Mouse (Mus musculus) Patski (cell line): ENCODE results near the gene Dhx30. TPM values are rescaled to one million over a fixed set of nuclear protein-coding genes. Genes with fewer than 3 reads are reported as not detected.
A peak's percentile ranks its signal among the peaks of the same experiment; 100 is the strongest.
"Not testable (repeated sequence)": the region's sequence is repeated elsewhere in the genome, so short reads cannot be mapped to it uniquely, and the experiment has no call there.

Experiments used
- ATAC-seq: fragments of 100-300 bp; one replicate; pipeline ENCODE4 v1.8.0; 2021
- CTCF ChIA-PET: fragments of 350-600 bp; sonication (Branson Sonifier 250); formaldehyde crosslinking; loops from one replicate; lab custom pipeline; 2022; ENCODE audit warnings: inconsistent platforms; lab: Charles Lee
- POLR2A ChIA-PET: fragments of 350-600 bp; sonication (Branson Sonifier 250); formaldehyde crosslinking; loops from one replicate; lab custom pipeline; 2022; ENCODE audit warnings: antibody characterized with exemption, inconsistent platforms; lab: Charles Lee
- DNase-seq: peaks from one replicate; pipeline ENCODE4 v3.0.0-alpha.2; 2011; ENCODE audit warnings: low read depth, low spot score
- H3K27me3 ChIP-seq: fragments of 371-371 bp; one replicate; pipeline ENCODE4 v1.5.1; 2021
- CTCF ChIP-seq: fragments of 100-300 bp; IDR thresholded peaks from one replicate; pipeline ENCODE4 v1.5.1; 2021
- in situ Hi-C: fragments of 300-500 bp; cut with MboI; formaldehyde crosslinking; loops from 3 replicates; pipeline ENCODE4 v1.11.1; 2018; ENCODE audit warnings: low pct_unique_long_range_greater_than_20kb, mixed read lengths
- polyA plus RNA-seq: library from polyadenylated mRNA; unstranded; gene quantifications from one replicate; pipeline ENCODE4 v1.2.3, GENCODE M21; 2021

Dhx30 gene
- polyA plus RNA-seq, 1 experiment from 2014 or later: 120 TPM

GRCm38 (mm10) chr9:110097791-110098190 is 19.8 kb downstream of the Dhx30 start:
- in situ Hi-C loops: no loop called here
- TF ChIP-seq CTCF: no peak
- DNase-seq: no peak
- ATAC-seq: no peak
- CTCF ChIA-PET: no interaction called here
- no peaks in the 10 kb centered on the region for H3K27me3 ChIP-seq
- POLR2A ChIA-PET: no interaction called here

- no peak for TF ChIP-seq CTCF
- in situ Hi-C loops: no loop called here
- ChIA-PET POLR2A (interaction anchor here (0.5 kb wide), 1 partner anchor 16 kb away, joined by 3 read pairs; no protein-coding TSS in a partner anchor), CTCF (no interaction called here)
- H3K27me3 ChIP-seq: no peaks in the 10 kb centered on the region
- ATAC-seq (no peak), DNase-seq (no peak)
Measured at GRCm38 (mm10) chr9:110094761-110095160, 22.9 kb downstream of the Dhx30 start.

- ChIA-PET POLR2A (no interaction called here), CTCF (interaction anchor here (0.7 to 1.3 kb wide), 2 partner anchors 98 to 109 kb away, joined by 3 to 5 read pairs; no protein-coding TSS in a partner anchor)
- DNase-seq: no peak
- no peaks in the 10 kb centered on the region for H3K27me3 ChIP-seq
- TF ChIP-seq CTCF: no peak
- ATAC-seq: no peak
- in situ Hi-C loops: no loop called here
Measured at GRCm38 (mm10) chr9:110093303-110093702, 24.3 kb downstream of the Dhx30 start.

- ATAC-seq (no peak), DNase-seq (no peak)
- CTCF ChIA-PET: no interaction called here
- POLR2A ChIA-PET: no interaction called here
- H3K27me3 ChIP-seq: no peaks in the 10 kb centered on the region
- TF ChIP-seq CTCF: no peak
- in situ Hi-C loops: no loop called here
Measured at GRCm38 (mm10) chr9:110085693-110086092, 31.9 kb downstream of the Dhx30 start.

GRCm38 (mm10) chr9:110084201-110084964 is 33.2 kb downstream of the Dhx30 start:
- no peak for ATAC-seq
- no peaks in the 10 kb centered on the region for H3K27me3 ChIP-seq
- ChIA-PET CTCF (interaction anchor here (0.8 to 1.3 kb wide), 2 partner anchors 8 to 17 kb away, joined by 4 to 5 read pairs; no protein-coding TSS in a partner anchor), POLR2A (interaction anchor here (0.8 kb wide), 1 partner anchor 192 kb away, joined by 3 read pairs; no protein-coding TSS in a partner anchor)
- TF ChIP-seq CTCF: no peak
- in situ Hi-C loops: no loop called here
- no peak for DNase-seq

GRCm38 (mm10) chr9:110081066-110081465 is 36.6 kb downstream of the Dhx30 start:
- DNase-seq (no peak), ATAC-seq (no peak)
- TF ChIP-seq CTCF: no peak
- no peaks in the 10 kb centered on the region for H3K27me3 ChIP-seq
- in situ Hi-C loops: no loop called here
- CTCF ChIA-PET: interaction anchor here (1.2 to 2.8 kb wide), 3 partner anchors 9 to 186 kb away, joined by 3 to 14 read pairs (median 4); no protein-coding TSS in a partner anchor
- POLR2A ChIA-PET: no interaction called here

GRCm38 (mm10) chr9:110076468-110076867 is 41.2 kb downstream of the Dhx30 start:
- ChIA-PET CTCF (interaction anchor here (1.0 to 4.9 kb wide), 12 partner anchors 8 to 185 kb away, joined by 3 to 23 read pairs (median 5); no protein-coding TSS in a partner anchor), POLR2A (interaction anchor here (1.0 to 1.5 kb wide), 2 partner anchors 10 to 187 kb away, joined by 3 to 4 read pairs; no protein-coding TSS in a partner anchor)
- ATAC-seq, DNase-seq, H3K27me3 ChIP-seq, in situ Hi-C loops: not testable (repeated sequence)

GRCm38 (mm10) chr9:110071843-110072242 is 45.8 kb downstream of the Dhx30 start:
- in situ Hi-C loops: loop anchor here (5.0 kb wide), 2 partner anchors 85 to 180 kb away; no protein-coding TSS in a partner anchor
- peak; percentile 88 for TF ChIP-seq CTCF
- ChIA-PET POLR2A (no interaction called here), CTCF (interaction anchor here (0.7 to 3.2 kb wide), 14 partner anchors 10 to 179 kb away, joined by 3 to 20 read pairs (median 4); no protein-coding TSS in a partner anchor)
- no peaks in the 10 kb centered on the region for H3K27me3 ChIP-seq
- no peak for DNase-seq
- no peak for ATAC-seq

GRCm38 (mm10) chr9:110071011-110071410 is 46.6 kb downstream of the Dhx30 start:
- no peaks in the 10 kb centered on the region for H3K27me3 ChIP-seq
- in situ Hi-C loops: loop anchor here (5.0 kb wide), 2 partner anchors 84 to 179 kb away; no protein-coding TSS in a partner anchor
- DNase-seq: no peak
- CTCF ChIA-PET: interaction anchor here (0.7 to 3.2 kb wide), 10 partner anchors 10 to 179 kb away, joined by 3 to 20 read pairs (median 6); no protein-coding TSS in a partner anchor
- no peak for ATAC-seq
- TF ChIP-seq CTCF: no peak
- POLR2A ChIA-PET: no interaction called here

GRCm38 (mm10) chr9:110070358-110070757 is 47.3 kb downstream of the Dhx30 start:
- DNase-seq (no peak), ATAC-seq (no peak)
- ChIA-PET CTCF (interaction anchor here (1.3 to 3.2 kb wide), 3 partner anchors 20 to 178 kb away, joined by 5 to 20 read pairs (median 7); no protein-coding TSS in a partner anchor), POLR2A (no interaction called here)
- in situ Hi-C loops: loop anchor here (5.0 kb wide), 2 partner anchors 83 to 178 kb away; no protein-coding TSS in a partner anchor
- no peak for TF ChIP-seq CTCF
- H3K27me3 ChIP-seq: no peaks in the 10 kb centered on the region
